Mouse (Mus musculus) forebrain, embryonic 16.5 days (tissue): ENCODE data around the gene Spa17. TPM values are rescaled to one million over a fixed set of nuclear protein-coding genes. Genes with fewer than 3 reads are reported as not detected.

Experiments used
- ATAC-seq: fragments of 200-750 bp; cut with Nextera tagmentation; 2 replicates; pipeline ENCODE4 v1.8.0; 2017; ENCODE audit warnings: mild to moderate bottlenecking, moderate library complexity
- H3K27ac ChIP-seq: fragments of 300-500 bp; sonication (generic); 2 replicates; pipeline ENCODE4 v1.5.1; 2014; ENCODE audit warnings: low read length, control low read depth
- H3K27me3 ChIP-seq: fragments of 300-500 bp; sonication (generic); replicated peaks from 2 replicates; pipeline ENCODE4 v1.6.1; 2014; ENCODE audit warnings: low read length; ENCODE audit not compliant: control insufficient read depth, insufficient read depth
- H3K36me3 ChIP-seq: fragments of 300-500 bp; sonication (generic); 2 replicates; pipeline ENCODE4 v1.6.1; 2014; ENCODE audit not compliant: control insufficient read depth, insufficient read depth
- H3K4me1 ChIP-seq: fragments of 300-500 bp; sonication (generic); replicated peaks from 2 replicates; pipeline ENCODE4 v1.6.1; 2014; ENCODE audit warnings: low read length; ENCODE audit not compliant: control insufficient read depth, insufficient read depth
- H3K4me2 ChIP-seq: fragments of 300-500 bp; sonication (generic); 2 replicates; pipeline ENCODE4 v1.6.1; 2014; ENCODE audit warnings: mild to moderate bottlenecking, low read length, control low read depth
- H3K4me3 ChIP-seq: fragments of 300-500 bp; sonication (generic); replicated peaks from 2 replicates; pipeline ENCODE4 v1.5.1; 2014; ENCODE audit warnings: mild to moderate bottlenecking, low read length, control low read depth
- H3K9ac ChIP-seq: fragments of 300-500 bp; sonication (generic); replicated peaks from 2 replicates; pipeline ENCODE4 v1.6.1; 2014; ENCODE audit warnings: low read depth, low read length, control low read depth
- H3K9me3 ChIP-seq: fragments of 300-500 bp; sonication (generic); 2 replicates; pipeline ENCODE4 v1.6.1; 2016; ENCODE audit warnings: low read length; ENCODE audit not compliant: control insufficient read depth
- WGBS: fragments of 180-500 bp; shearing (Covaris S2); extraction: QIAGEN DNeasy Blood & Tissue Kit; methylation state at CpG from one replicate; pipeline ENCODE4 v1.1.7; 2014; 5-methylcytosine and 5-hydroxymethylcytosine counted together
- polyA plus RNA-seq: library from polyadenylated mRNA; unstranded; fragments of >200 nt; fragmentation: Nextera tagmentation; extraction: Ambion mirVana; gene quantifications from 2 replicates; pipeline ENCODE4 v1.2.1, GENCODE M21; 2015

Spa17 gene
- polyA plus RNA-seq = 6.1 and 6.9 TPM in 2 replicates

GRCm38 (mm10) chr9:37613182-37613910, at the start of gene Spa17:
Gene Spa17 (minus strand): TSS chr9:37613722.
- H3K36me3 ChIP-seq = no peaks in the 10 kb centered on the region
- H3K27me3 ChIP-seq = no peaks in the 10 kb centered on the region
- ATAC-seq = peak; percentile 94
- peak within 1 kb of the TSS; percentile 67 for H3K4me3 ChIP-seq
- under 1% methylated on average over 44 of the region's 45 CpGs for WGBS
- H3K9ac ChIP-seq = peak within 1 kb of the TSS; percentile 82
- H3K9me3 ChIP-seq = no peaks in the 10 kb centered on the region
- H3K4me2 ChIP-seq = peak within 1 kb of the TSS; percentile 68
- peaks cover 4% of the 10 kb centered on the region for H3K4me1 ChIP-seq
- H3K27ac ChIP-seq = peak within 1 kb of the TSS; percentile 89

DNA sequence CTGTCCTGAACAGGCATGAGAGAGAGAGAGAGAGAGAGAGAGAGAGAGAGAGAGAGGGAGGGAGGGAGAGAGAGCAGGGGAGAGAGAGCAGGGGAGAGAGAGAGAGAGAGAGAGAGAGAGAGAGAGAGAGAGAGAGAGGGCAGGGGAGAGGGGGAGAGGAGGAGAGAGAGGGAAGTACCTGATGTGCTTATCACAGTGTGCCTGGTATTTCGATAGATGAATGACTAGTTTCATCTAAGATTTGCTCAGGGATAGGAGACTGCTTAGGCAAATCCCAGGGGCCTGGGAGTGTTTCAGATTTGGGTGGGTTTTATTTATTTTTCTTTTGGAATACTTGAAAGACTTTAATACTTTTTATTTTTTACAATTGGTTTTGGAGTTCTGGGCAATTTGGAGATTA, 49.7 kb upstream of the Spa17 start:
- 0 out of 2 replicates have a peak, but pooled peaks cover 2% of the 10 kb centered on the region for H3K27me3 ChIP-seq

DNA sequence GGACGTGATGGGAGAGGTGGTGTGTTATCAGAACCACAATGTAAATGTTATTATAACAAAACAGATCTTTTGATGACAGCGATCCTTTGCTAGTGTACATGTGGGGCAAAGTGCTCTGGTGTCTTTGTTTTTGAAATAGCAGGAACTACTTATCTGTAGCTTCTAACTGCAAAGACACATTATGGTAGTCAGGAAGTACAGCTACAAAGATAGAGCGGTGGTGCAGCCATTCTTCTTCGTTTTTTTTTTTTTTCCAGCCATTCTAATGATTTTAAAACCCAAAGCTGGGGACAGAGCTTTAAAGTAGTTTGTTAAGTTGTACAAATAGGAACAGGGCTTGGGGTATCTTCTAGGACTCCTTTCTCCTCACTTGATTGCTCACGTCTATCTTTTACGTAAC, 45.9 kb upstream of the Spa17 start:
- H3K4me1 ChIP-seq = peaks cover 15% of the 10 kb centered on the region
- H3K27me3 ChIP-seq = 0 out of 2 replicates have a peak, but pooled peaks cover 2% of the 10 kb centered on the region
- no peaks in the 10 kb centered on the region for H3K36me3 ChIP-seq
- WGBS = 83% methylated on average over 6 of the region's 6 CpGs
- no peak overlapping the region for H3K9ac ChIP-seq
- no peak for ATAC-seq
- no peaks in the 10 kb centered on the region for H3K9me3 ChIP-seq
- H3K4me2 ChIP-seq = no peak overlapping the region
- H3K4me3 ChIP-seq = no peak overlapping the region
- no peak overlapping the region for H3K27ac ChIP-seq

More for the DNA sequence above, 49.7 kb upstream of the Spa17 start:
- 71% methylated on average over 1 of the region's 1 CpGs for WGBS
- no peak overlapping the region for H3K27ac ChIP-seq
- ATAC-seq = no peak
- H3K4me1 ChIP-seq = no peaks in the 10 kb centered on the region
- no peak overlapping the region for H3K4me3 ChIP-seq
- no peaks in the 10 kb centered on the region for H3K9me3 ChIP-seq
- H3K36me3 ChIP-seq = no peaks in the 10 kb centered on the region
- H3K4me2 ChIP-seq = no peak overlapping the region
- H3K9ac ChIP-seq = no peak overlapping the region

GRCm38 (mm10) chr9:37656931-37657481, 43.5 kb upstream of the Spa17 start, which contains the start of gene Tbrg1:
Gene Tbrg1 (minus strand): TSS chr9:37657312.
- under 1% methylated on average over 36 of the region's 36 CpGs for WGBS
- 0 out of 2 replicates have a peak, but pooled peaks cover 2% of the 10 kb centered on the region for H3K27me3 ChIP-seq
- H3K4me2 ChIP-seq = peak within 1 kb of the TSS; percentile 90
- H3K4me1 ChIP-seq = peaks cover 15% of the 10 kb centered on the region
- H3K36me3 ChIP-seq = peaks cover 6% of the 10 kb centered on the region
- peak within 1 kb of the TSS; percentile 85 for H3K4me3 ChIP-seq
- H3K9me3 ChIP-seq = no peaks in the 10 kb centered on the region
- H3K27ac ChIP-seq = 0 out of 2 replicates have a peak within 1 kb of the TSS, but pooled peaks have one; percentile 42
- ATAC-seq = peak; percentile 91
- H3K9ac ChIP-seq = peak within 1 kb of the TSS; percentile 79

- Histone ChIP-seq H3K4me1 (peaks cover 15% of the 10 kb centered on the region), H3K9ac (peak overlapping the region; percentile 79), H3K27me3 (no peaks in the 10 kb centered on the region), H3K4me3 (peak overlapping the region; percentile 85), H3K27ac (no peak overlapping the region), H3K4me2 (peak overlapping the region; percentile 90), H3K36me3 (peaks cover 6% of the 10 kb centered on the region), H3K9me3 (no peaks in the 10 kb centered on the region)
- 3% methylated on average over 10 of the region's 10 CpGs for WGBS
- peak; percentile 24; the same call in 1 of the 2 replicates for ATAC-seq
Measured at GRCm38 (mm10) chr9:37656439-37656881, 42.9 kb upstream of the Spa17 start.

DNA sequence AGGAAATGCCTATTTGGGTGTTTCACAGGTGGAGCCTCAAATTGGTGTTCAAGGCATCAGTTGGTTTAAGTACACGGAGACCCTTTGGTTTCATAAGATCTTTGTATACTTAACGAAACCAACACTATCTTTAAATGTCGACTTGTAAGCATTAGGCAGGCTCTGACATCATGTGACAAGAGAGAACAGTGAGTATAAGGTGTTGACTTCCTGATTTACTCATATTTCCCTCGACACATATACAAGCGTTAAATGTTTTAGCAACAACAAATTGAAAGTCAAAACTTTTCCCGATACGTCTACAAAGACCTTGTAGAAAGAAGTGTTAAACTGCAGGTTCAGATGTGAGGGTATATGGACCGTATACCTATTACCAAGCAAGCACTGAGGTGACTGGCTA, 42.4 kb upstream of the Spa17 start:
- Histone ChIP-seq H3K4me2 (peak overlapping the region; percentile 90), H3K27ac (no peak overlapping the region), H3K4me3 (peak overlapping the region; percentile 85), H3K4me1 (peaks cover 15% of the 10 kb centered on the region), H3K27me3 (no peaks in the 10 kb centered on the region), H3K9ac (no peak overlapping the region; the same call in 1 of the 2 replicates), H3K36me3 (peaks cover 7% of the 10 kb centered on the region), H3K9me3 (no peaks in the 10 kb centered on the region)
- 68% methylated on average over 8 of the region's 8 CpGs for WGBS
- no peak for ATAC-seq

DNA sequence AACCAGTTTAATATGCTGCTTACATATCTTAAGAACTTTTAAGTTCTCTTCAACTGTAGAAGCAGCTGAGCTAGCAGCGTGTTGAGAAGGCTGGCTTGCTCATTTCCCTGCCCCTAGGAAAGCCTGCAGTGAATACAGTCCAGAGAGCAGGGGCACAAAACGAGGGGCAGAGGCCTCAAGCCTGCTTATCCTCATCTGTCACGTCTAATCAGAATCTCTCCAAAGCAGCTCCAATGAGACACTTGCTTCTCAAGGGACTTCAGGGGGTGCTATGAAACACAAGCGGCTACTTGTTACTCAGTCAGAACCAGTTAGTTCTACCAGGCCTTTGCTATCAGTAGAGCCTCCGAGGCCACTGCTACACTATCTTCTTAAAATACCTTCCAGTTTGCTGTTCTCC, 40.3 kb upstream of the Spa17 start:
- H3K4me1 ChIP-seq = peaks cover 15% of the 10 kb centered on the region
- no peaks in the 10 kb centered on the region for H3K9me3 ChIP-seq
- H3K27ac ChIP-seq = no peak overlapping the region
- H3K36me3 ChIP-seq = peaks cover 22% of the 10 kb centered on the region
- no peak overlapping the region for H3K9ac ChIP-seq
- no peak overlapping the region for H3K4me3 ChIP-seq
- WGBS = 88% methylated on average over 5 of the region's 5 CpGs
- H3K27me3 ChIP-seq = no peaks in the 10 kb centered on the region
- H3K4me2 ChIP-seq = no peak overlapping the region
- ATAC-seq = no peak

DNA sequence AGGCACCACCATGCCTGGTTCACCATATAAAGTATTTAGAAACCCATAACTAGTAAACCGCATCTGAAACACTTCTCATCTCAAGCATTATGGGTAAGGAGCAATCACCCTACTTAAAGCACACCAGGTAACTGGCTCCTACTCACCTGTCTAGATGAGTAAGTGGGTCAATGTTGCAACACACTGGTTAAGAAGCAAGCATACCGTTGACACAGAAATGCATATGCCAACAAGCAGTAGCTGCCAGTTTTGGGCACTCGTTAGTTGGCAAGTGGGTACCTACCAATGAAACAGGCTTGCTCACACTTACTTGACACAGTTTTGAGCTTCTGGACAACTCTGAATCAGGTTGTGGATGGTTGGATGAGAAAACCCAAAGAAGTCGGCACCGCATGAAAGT, 37.1 kb upstream of the Spa17 start:
- ATAC-seq = no peak
- Histone ChIP-seq H3K9me3 (no peaks in the 10 kb centered on the region), H3K4me3 (no peak overlapping the region), H3K27ac (no peak overlapping the region), H3K4me2 (no peak overlapping the region), H3K9ac (no peak overlapping the region), H3K4me1 (peaks cover 3% of the 10 kb centered on the region; the same call in 1 of the 2 replicates), H3K27me3 (no peaks in the 10 kb centered on the region), H3K36me3 (peaks cover 27% of the 10 kb centered on the region)
- WGBS = 91% methylated on average over 5 of the region's 5 CpGs

DNA sequence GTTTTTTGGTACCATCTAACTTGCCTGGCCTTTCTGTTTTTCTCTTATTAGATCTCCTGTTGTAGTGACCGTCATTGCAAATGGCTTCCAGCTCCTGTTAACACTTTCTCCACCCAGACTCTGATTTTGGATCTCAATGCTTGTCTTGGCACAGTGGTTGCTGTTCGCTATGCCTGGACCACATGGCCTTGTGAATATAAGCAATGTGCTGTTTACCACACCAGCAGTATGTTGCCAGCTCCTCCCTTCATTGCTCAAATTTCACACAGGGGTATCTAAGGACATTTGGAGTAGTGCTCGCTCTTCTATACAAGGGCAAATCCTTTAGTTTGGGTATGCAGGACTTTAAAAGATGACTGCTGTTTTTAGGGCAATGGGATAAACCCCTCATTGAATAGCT, 32.7 kb upstream of the Spa17 start:
- H3K27ac ChIP-seq = no peak overlapping the region
- no peaks in the 10 kb centered on the region for H3K27me3 ChIP-seq
- no peaks in the 10 kb centered on the region for H3K4me1 ChIP-seq
- WGBS = 74% methylated on average over 3 of the region's 3 CpGs
- ATAC-seq = 0 out of 2 replicates have a peak, but pooled peaks have one; percentile 33
- H3K4me3 ChIP-seq = no peak overlapping the region
- no peaks in the 10 kb centered on the region for H3K9me3 ChIP-seq
- H3K4me2 ChIP-seq = no peak overlapping the region
- peaks cover 21% of the 10 kb centered on the region for H3K36me3 ChIP-seq
- H3K9ac ChIP-seq = no peak overlapping the region
